Mouse (Mus musculus): ENCODE results near the gene Cd82. TPM values are rescaled to one million over a fixed set of nuclear protein-coding genes. Genes with fewer than 3 reads are reported as not detected.
A peak's percentile ranks its signal among the peaks of the same experiment; 100 is the strongest.

Gene Cd82
- polyA plus RNA-seq, 1 experiment from 2014 or later, result 45.3 TPM

DNA sequence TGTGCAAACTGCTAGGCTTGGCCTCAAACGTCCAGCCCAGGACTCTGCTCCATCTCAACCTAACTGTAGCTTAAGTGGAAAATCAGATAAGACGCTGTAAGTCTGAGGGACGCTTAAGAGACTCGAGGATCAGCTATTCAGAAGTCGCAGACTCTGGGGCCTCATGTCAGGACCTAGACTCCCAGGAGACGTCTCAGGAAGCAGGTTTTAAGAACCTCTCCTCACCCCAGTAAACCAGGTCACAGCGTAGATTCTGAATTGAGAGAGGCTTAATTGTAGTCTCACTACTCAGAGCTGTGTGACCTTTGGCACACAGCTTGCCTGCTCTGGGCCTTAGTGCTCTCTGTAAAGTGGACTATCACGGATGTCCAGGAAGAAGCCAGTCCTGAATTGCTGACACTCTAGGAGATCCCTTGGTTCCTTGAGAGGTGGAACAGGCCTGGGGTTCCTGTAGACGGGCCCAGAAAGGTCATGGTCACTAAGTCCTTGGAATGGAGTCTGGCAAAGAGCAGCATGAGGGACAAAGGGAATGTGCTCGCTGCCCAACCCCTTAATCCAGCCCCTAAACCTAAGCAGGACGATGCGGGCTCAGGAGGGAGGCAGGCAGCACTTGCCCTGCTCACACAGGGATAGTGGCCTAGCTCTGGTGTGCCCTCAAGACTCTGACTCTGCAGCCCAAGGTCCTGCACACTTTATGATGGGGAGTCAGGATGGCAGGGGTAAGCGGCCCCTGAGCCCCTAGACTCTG is 16.2 kb downstream of the Cd82 start:
- H3K4me1 ChIP-seq (ENCODE audit: control insufficient read depth, insufficient read depth, low read length), result peaks cover 15% of the 10 kb centered on the region
- 67% methylated on average over 13 of the region's 13 CpGs for WGBS
- no peak for ATAC-seq (ENCODE audit: insufficient number of reproducible peaks, insufficient read depth, low FRiP score, low read depth)
- no peaks in the 10 kb centered on the region for H3K9me3 ChIP-seq (ENCODE audit: control insufficient read depth, low read depth, low read length)
- H3K4me2 ChIP-seq (replicated peaks; ENCODE audit: low read depth, low read length), result no peak overlapping the region
- H3K4me3 ChIP-seq (ENCODE audit: low read depth, low read length), result no peak overlapping the region
- H3K36me3 ChIP-seq (ENCODE audit: control insufficient read depth, insufficient read depth, low read length), result no peaks in the 10 kb centered on the region
- H3K27me3 ChIP-seq (ENCODE audit: control insufficient read depth, insufficient read depth, low read length), result no peaks in the 10 kb centered on the region
- H3K27ac ChIP-seq (ENCODE audit: low read length), result no peak overlapping the region
- H3K9ac ChIP-seq (replicated peaks; ENCODE audit: low read depth, low read length), result no peak overlapping the region

DNA sequence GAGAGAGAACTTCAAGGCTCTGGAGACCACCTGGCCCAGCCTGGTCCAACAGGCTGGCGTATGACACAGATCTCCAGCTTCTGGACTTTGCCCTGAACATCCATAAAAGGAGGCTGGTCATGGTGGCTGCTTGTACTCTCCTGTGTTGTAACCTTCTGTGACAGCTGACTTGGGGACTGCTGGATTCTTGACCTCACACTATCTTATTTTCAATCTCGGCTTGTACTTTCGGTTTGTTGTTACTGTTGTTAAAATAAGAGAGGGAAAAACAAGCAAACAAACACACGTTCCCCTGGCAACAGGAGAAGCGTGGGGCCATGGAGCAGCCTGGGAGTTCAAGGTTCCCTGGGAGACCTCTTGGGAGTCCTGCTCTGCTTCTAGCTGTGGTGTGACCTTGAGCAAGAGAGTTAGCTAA is 17.7 kb downstream of the Cd82 start:
- Histone ChIP-seq H3K9me3 (ENCODE audit: control insufficient read depth, low read depth, low read length) (no peaks in the 10 kb centered on the region), H3K27me3 (ENCODE audit: control insufficient read depth, insufficient read depth, low read length) (no peaks in the 10 kb centered on the region), H3K9ac (replicated peaks; ENCODE audit: low read depth, low read length) (no peak overlapping the region), H3K27ac (ENCODE audit: low read length) (no peak overlapping the region), H3K36me3 (ENCODE audit: control insufficient read depth, insufficient read depth, low read length) (no peaks in the 10 kb centered on the region), H3K4me1 (ENCODE audit: control insufficient read depth, insufficient read depth, low read length) (0 out of 2 replicates have a peak, but pooled peaks cover 2% of the 10 kb centered on the region), H3K4me2 (replicated peaks; ENCODE audit: low read depth, low read length) (no peak overlapping the region), H3K4me3 (ENCODE audit: low read depth, low read length) (no peak overlapping the region)
- ATAC-seq (ENCODE audit: insufficient number of reproducible peaks, insufficient read depth, low FRiP score, low read depth), result no peak
- WGBS, result 76% methylated on average over 5 of the region's 5 CpGs

DNA sequence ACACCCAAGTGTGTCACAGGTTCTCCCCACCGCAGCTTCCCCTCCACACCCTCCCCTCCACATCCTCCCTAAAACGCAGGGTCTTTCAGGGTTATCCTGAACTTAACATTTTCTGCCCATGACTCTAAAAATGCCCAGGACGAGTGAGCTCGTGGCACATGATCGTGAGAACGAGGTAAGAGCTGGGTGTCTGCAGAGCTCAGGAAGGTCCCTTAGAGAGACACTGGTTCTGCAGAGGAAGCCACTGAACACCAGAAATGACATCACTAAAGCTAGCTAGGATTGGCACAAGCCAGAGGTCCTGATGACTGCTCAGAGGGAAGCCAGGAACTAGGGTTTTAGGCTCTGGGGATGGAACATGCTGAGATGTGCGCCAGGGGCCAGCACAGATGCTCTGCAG is 18.7 kb downstream of the Cd82 start:
- Histone ChIP-seq H3K4me1 (ENCODE audit: control insufficient read depth, insufficient read depth, low read length) (peaks cover 12% of the 10 kb centered on the region), H3K9me3 (ENCODE audit: control insufficient read depth, low read depth, low read length) (no peaks in the 10 kb centered on the region), H3K4me2 (replicated peaks; ENCODE audit: low read depth, low read length) (no peak overlapping the region), H3K27ac (ENCODE audit: low read length) (no peak overlapping the region), H3K27me3 (ENCODE audit: control insufficient read depth, insufficient read depth, low read length) (no peaks in the 10 kb centered on the region), H3K9ac (replicated peaks; ENCODE audit: low read depth, low read length) (no peak overlapping the region), H3K4me3 (ENCODE audit: low read depth, low read length) (no peak overlapping the region), H3K36me3 (ENCODE audit: control insufficient read depth, insufficient read depth, low read length) (no peaks in the 10 kb centered on the region)
- ATAC-seq (ENCODE audit: insufficient number of reproducible peaks, insufficient read depth, low FRiP score, low read depth), result no peak
- 83% methylated on average over 7 of the region's 7 CpGs for WGBS

DNA sequence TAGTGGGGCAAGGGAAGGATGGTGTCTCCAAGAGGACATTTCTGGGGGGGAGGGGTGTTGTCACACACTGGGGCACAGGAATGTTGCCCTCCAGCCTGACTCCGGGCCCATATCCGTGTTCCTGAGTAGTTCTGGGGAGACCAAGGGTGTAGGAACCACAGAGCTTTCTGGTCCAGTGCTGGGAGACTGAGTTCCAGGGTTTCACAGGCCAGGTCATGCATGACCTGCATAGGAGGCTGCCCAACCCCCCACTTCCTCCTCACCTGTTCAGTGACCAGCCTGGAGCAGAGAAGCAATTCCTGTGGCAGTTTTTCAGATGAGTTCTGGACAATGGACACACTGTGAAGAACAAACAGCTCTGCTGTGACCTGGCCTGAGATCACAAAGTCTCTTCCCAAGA is 19.8 kb downstream of the Cd82 start:
- 80% methylated on average over 2 of the region's 2 CpGs for WGBS
- no peak for ATAC-seq (ENCODE audit: insufficient number of reproducible peaks, insufficient read depth, low FRiP score, low read depth)

DNA sequence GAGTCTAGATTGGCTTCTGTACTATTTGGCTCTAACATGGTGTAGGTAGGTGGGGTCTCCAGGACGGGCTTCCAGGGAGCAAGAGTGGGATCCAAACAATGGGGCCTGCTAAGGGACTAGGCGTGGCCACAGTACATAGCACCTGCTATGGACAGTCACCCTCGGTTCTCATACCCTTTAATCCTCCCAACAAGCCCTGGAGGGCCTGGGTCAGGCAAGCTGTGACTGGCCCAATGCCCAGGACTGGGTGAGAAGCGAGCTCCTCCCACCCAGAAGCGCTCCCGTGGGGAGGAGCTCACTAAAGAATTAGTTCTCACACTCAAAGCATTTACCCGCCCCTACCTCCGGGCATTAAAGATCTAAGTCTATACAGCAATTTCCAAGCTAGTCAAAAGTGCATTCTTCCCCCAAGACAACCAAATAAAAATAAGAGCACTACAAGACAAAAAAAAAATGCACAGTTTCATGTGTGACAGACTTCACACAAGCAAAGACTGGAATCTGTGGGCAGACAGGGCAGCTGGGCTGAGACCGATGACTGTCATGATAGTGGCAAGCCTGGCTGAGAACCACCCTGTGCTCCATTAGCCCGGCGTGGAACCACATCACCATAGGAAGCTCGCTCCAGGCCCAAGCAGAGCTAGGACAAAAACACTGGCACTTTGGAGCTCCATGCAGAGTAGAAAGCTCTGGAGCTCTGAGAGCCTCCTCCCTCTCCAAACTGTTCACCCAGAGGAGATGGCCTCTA is 23.0 kb downstream of the Cd82 start:
- Histone ChIP-seq H3K27me3 (ENCODE audit: control insufficient read depth, insufficient read depth, low read length) (no peaks in the 10 kb centered on the region), H3K4me3 (ENCODE audit: low read depth, low read length) (no peak overlapping the region), H3K9me3 (ENCODE audit: control insufficient read depth, low read depth, low read length) (no peaks in the 10 kb centered on the region), H3K27ac (ENCODE audit: low read length) (peak overlapping the region; percentile 55; the same call in 1 of the 2 replicates), H3K4me1 (ENCODE audit: control insufficient read depth, insufficient read depth, low read length) (peaks cover 20% of the 10 kb centered on the region), H3K36me3 (ENCODE audit: control insufficient read depth, insufficient read depth, low read length) (no peaks in the 10 kb centered on the region), H3K9ac (replicated peaks; ENCODE audit: low read depth, low read length) (no peak overlapping the region), H3K4me2 (replicated peaks; ENCODE audit: low read depth, low read length) (no peak overlapping the region)
- 56% methylated on average over 12 of the region's 12 CpGs for WGBS
- peak; percentile 68 for ATAC-seq (ENCODE audit: insufficient number of reproducible peaks, insufficient read depth, low FRiP score, low read depth)

More for the DNA sequence above, 19.8 kb downstream of the Cd82 start:
- H3K4me2 ChIP-seq (replicated peaks; ENCODE audit: low read depth, low read length), result no peak overlapping the region
- H3K27ac ChIP-seq (ENCODE audit: low read length), result no peak overlapping the region
- peaks cover 14% of the 10 kb centered on the region for H3K4me1 ChIP-seq (ENCODE audit: control insufficient read depth, insufficient read depth, low read length)
- H3K9ac ChIP-seq (replicated peaks; ENCODE audit: low read depth, low read length), result no peak overlapping the region
- no peak overlapping the region for H3K4me3 ChIP-seq (ENCODE audit: low read depth, low read length)
- H3K9me3 ChIP-seq (ENCODE audit: control insufficient read depth, low read depth, low read length), result no peaks in the 10 kb centered on the region
- no peaks in the 10 kb centered on the region for H3K27me3 ChIP-seq (ENCODE audit: control insufficient read depth, insufficient read depth, low read length)
- H3K36me3 ChIP-seq (ENCODE audit: control insufficient read depth, insufficient read depth, low read length), result no peaks in the 10 kb centered on the region

DNA sequence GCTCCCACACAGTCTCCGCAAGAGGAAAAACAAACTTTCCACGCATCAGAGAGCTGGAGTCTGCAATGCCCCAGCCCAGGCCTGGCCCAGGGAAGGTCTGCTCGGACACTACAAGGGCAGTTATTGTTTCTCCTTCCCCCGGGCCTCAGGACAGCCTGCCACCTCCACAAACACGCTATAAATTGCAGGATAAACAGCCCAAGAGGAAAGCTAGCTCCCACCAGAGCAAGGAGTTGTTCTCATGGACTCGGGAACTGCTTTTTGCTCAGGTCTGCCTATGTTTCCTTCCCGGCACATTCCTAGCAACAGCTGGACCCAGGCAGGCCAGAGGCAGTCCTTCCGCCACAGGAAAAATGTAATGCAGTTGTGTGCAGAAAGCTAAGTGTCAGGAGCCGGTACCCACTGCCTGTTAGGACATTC is 23.6 kb downstream of the Cd82 start:
- Histone ChIP-seq H3K9ac (replicated peaks; ENCODE audit: low read depth, low read length) (no peak overlapping the region), H3K27ac (ENCODE audit: low read length) (peak overlapping the region; percentile 55; the same call in 1 of the 2 replicates)
- ATAC-seq (ENCODE audit: insufficient number of reproducible peaks, insufficient read depth, low FRiP score, low read depth), result no peak

DNA sequence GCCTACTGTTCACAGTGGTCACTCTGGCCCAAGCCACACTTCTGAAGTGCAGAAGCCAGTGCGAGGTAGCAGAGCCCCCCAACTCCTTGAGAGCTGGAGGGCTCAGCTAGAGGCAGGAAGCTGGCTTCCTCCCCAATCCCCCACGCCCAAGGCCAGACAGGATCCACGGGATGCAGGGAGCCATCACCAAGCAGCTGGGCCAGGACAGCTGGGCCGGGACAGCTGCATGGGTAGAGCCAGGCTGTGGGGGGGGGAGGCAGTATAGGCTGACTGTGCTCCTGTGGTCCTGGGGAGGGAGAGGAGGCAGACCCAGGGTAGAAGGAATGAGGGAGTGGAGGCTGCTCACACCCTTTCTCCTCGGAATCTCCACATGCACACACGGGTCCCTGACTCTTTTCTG is 24.6 kb downstream of the Cd82 start:
- no peaks in the 10 kb centered on the region for H3K27me3 ChIP-seq (ENCODE audit: control insufficient read depth, insufficient read depth, low read length)
- WGBS, result 59% methylated on average over 6 of the region's 6 CpGs
- H3K4me3 ChIP-seq (ENCODE audit: low read depth, low read length), result no peak overlapping the region
- H3K4me1 ChIP-seq (ENCODE audit: control insufficient read depth, insufficient read depth, low read length), result peaks cover 21% of the 10 kb centered on the region
- no peaks in the 10 kb centered on the region for H3K9me3 ChIP-seq (ENCODE audit: control insufficient read depth, low read depth, low read length)
- no peak for ATAC-seq (ENCODE audit: insufficient number of reproducible peaks, insufficient read depth, low FRiP score, low read depth)
- no peak overlapping the region for H3K4me2 ChIP-seq (replicated peaks; ENCODE audit: low read depth, low read length)
- no peaks in the 10 kb centered on the region for H3K36me3 ChIP-seq (ENCODE audit: control insufficient read depth, insufficient read depth, low read length)
- 0 out of 2 replicates have a peak overlapping the region, but pooled peaks have one; percentile 10 for H3K9ac ChIP-seq (replicated peaks; ENCODE audit: low read depth, low read length)
- H3K27ac ChIP-seq (ENCODE audit: low read length), result no peak overlapping the region

More for the DNA sequence above, 23.6 kb downstream of the Cd82 start:
- H3K36me3 ChIP-seq (ENCODE audit: control insufficient read depth, insufficient read depth, low read length), result no peaks in the 10 kb centered on the region
- 57% methylated on average over 9 of the region's 9 CpGs for WGBS
- H3K4me3 ChIP-seq (ENCODE audit: low read depth, low read length), result no peak overlapping the region
- H3K4me1 ChIP-seq (ENCODE audit: control insufficient read depth, insufficient read depth, low read length), result peaks cover 20% of the 10 kb centered on the region
- no peaks in the 10 kb centered on the region for H3K9me3 ChIP-seq (ENCODE audit: control insufficient read depth, low read depth, low read length)
- no peaks in the 10 kb centered on the region for H3K27me3 ChIP-seq (ENCODE audit: control insufficient read depth, insufficient read depth, low read length)
- H3K4me2 ChIP-seq (replicated peaks; ENCODE audit: low read depth, low read length), result no peak overlapping the region

DNA sequence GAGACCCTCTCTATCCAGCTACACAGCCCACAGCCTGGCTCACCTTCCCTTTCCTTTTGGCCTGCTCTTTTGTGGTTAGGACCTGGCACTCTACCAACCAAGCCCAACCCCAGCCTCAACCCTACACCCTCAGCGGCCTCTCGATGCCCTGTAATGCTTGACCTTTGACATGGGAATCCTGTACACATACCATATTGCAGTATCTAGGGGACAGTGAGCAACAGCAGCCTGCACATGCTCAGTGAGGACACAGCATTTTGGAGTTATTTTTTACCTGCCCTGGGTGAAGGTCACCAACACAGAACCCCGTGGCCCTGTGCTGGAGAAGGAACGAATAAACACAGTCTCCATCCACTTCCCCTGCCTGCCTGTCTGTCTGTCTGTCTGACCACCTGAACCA is 27.4 kb downstream of the Cd82 start:
- Histone ChIP-seq H3K4me1 (ENCODE audit: control insufficient read depth, insufficient read depth, low read length) (peaks cover 40% of the 10 kb centered on the region), H3K9ac (replicated peaks; ENCODE audit: low read depth, low read length) (no peak overlapping the region), H3K27me3 (ENCODE audit: control insufficient read depth, insufficient read depth, low read length) (no peaks in the 10 kb centered on the region), H3K27ac (ENCODE audit: low read length) (no peak overlapping the region), H3K4me3 (ENCODE audit: low read depth, low read length) (no peak overlapping the region), H3K9me3 (ENCODE audit: control insufficient read depth, low read depth, low read length) (no peaks in the 10 kb centered on the region), H3K4me2 (replicated peaks; ENCODE audit: low read depth, low read length) (no peak overlapping the region), H3K36me3 (ENCODE audit: control insufficient read depth, insufficient read depth, low read length) (no peaks in the 10 kb centered on the region; the same call in 1 of the 2 replicates)
- WGBS, result 59% methylated on average over 4 of the region's 4 CpGs
- ATAC-seq (ENCODE audit: insufficient number of reproducible peaks, insufficient read depth, low FRiP score, low read depth), result no peak
